Mouse (Mus musculus): ENCODE data around the gene Zfp658. TPM values are rescaled to one million over a fixed set of nuclear protein-coding genes. Genes with fewer than 3 reads are reported as not detected.

Gene Zfp658
- total RNA-seq (2021): under 1 TPM; 0.26 to 0.52 TPM
- long read RNA-seq, experiment 1: 0 reads
- long read RNA-seq, experiment 2, partial matches to known transcripts: 0 of 2 reads
- long read RNA-seq, experiment 2, other reads (novel, unspliced or antisense): 2 of 2 reads

GRCm38 (mm10) chr7:43562006-43562633 is at the start of gene Zfp658:
Gene Zfp658, plus strand, starts transcription at chr7:43562256.
- intact Hi-C loops (cut with DNase I): no loop called here
- DNase-seq: peak; percentile 68 to 74

GRCm38 (mm10) chr7:43512519-43512918 is 49.5 kb upstream of the Zfp658 start:
- intact Hi-C loops (cut with DNase I): no loop called here
- no peak for DNase-seq

DNA sequence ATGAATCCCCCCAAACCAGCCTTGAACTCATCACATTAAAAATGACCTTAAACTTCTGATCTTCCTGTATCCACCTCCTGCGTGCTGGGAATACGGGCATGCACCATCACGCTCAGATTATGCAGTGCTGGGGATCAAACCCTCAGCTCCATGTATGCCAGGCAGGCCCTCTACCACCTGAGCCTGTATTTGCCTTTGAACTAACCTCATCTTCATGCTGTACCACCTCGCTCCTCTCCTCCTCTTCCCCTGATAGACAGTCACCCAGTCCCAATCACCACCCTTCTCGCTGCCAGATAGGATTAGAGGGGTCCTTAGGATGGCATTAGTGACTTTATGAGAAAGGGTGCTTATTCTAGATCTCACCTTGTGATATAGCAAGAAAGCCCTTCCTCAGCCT is 47.0 kb upstream of the Zfp658 start:
- intact Hi-C loops (cut with DNase I): no loop called here
- no peak for DNase-seq

GRCm38 (mm10) chr7:43518341-43518740 is 43.7 kb upstream of the Zfp658 start:
- intact Hi-C loops (cut with DNase I): no loop called here
- DNase-seq: no peak

GRCm38 (mm10) chr7:43522776-43523175 is 39.3 kb upstream of the Zfp658 start:
- intact Hi-C loops (cut with DNase I): no loop called here
- DNase-seq: no peak

DNA sequence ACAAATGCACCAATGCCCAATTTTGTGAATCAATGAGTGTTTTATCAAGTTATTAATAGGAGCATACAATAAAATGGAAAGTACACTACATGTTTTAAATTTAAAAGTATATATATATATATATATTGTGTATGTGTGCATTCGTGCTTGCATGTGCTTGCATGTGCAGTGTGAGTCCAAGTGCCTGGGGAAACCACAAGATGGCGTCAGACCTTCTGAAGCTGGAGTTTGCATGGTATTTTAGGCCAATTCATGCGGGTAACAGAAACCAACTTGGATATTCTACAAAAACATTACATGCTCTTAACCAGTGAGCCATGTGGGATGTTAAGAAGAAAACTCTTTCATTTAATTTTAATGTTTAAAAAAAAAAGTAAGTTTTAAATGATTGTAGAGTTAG is 36.7 kb upstream of the Zfp658 start:
- no peak for DNase-seq
- intact Hi-C loops (cut with DNase I): no loop called here

DNA sequence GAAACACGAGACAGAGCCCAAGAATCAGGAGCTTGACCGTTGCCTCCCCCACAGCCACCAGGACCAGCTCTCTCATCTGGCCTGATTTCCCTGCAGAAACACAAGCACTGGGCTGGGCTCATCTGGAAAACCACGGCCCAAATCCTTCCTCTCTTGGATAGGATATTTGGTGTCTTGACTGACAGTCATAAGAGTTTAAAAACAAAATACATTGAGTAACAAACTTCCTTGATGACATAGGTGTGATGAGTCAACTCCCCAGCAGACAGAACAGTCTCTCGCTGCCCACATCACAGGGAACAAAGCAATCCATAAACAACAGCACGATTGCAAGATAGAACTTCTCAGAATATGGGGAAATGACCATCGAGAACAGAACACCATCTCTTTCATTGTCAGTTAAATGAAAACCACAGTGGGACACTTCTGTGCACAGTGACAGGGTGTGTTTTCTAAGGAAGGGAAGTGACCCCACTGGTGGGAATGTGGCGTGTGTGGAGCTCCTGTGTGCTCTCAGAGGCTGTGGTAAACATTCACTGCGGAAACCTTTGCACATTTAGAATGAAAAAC is 31.8 kb upstream of the Zfp658 start:
- DNase-seq: no peak
- intact Hi-C loops (cut with DNase I): no loop called here

DNA sequence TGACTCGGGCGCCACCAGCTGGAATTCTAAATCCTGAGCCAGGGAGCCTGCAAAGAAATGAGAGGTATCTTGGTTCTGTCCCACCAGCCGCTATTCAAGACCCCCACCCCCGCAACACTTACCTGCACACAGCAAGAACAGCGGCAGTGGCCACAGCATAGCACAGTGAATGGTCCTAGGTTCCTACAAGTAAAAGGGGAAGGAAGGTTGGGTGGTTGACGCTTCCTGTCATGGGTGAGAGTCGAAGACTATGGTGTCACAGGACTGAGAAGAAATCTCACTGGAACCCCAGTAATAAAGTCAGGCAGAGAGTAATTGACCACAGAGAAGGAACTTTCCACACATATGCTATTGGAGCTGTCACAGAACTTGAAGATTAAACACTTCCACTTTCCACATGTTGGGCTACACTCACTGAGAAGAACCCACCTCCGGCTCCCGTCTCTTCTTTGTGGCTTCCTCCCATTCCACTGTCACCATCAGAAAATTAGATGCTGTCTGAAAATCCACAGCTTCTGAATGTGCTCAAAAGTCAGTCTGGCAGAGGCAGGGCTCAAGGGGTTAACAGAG is 29.0 kb upstream of the Zfp658 start:
- DNase-seq: no peak
- intact Hi-C loops (cut with DNase I): no loop called here

DNA sequence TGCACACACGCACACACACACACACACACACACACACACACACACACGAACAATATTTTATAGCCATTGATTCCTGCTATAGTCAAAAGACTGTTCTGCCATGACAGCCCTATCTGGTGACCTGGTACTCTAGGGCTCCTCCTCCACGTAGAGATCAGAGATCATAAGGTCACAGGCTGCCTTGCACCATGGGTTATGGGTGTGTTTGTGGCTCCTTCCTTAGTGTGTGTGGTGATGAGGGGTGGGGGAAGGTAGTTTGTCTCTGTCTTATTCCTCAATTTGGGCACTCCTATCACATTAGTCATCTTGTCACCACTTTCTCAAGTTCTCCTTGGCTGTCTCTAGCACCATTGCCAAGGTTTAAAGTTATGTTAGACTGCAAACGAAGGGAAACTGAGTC is 23.5 kb upstream of the Zfp658 start:
- DNase-seq: no peak
- intact Hi-C loops (cut with DNase I): no loop called here

GRCm38 (mm10) chr7:43544225-43544977 is 17.7 kb upstream of the Zfp658 start, which contains the start of gene Cd33:
Gene Cd33, minus strand, starts transcription at chr7:43544428.
- no peak for DNase-seq
- intact Hi-C loops (cut with DNase I): no loop called here

DNA sequence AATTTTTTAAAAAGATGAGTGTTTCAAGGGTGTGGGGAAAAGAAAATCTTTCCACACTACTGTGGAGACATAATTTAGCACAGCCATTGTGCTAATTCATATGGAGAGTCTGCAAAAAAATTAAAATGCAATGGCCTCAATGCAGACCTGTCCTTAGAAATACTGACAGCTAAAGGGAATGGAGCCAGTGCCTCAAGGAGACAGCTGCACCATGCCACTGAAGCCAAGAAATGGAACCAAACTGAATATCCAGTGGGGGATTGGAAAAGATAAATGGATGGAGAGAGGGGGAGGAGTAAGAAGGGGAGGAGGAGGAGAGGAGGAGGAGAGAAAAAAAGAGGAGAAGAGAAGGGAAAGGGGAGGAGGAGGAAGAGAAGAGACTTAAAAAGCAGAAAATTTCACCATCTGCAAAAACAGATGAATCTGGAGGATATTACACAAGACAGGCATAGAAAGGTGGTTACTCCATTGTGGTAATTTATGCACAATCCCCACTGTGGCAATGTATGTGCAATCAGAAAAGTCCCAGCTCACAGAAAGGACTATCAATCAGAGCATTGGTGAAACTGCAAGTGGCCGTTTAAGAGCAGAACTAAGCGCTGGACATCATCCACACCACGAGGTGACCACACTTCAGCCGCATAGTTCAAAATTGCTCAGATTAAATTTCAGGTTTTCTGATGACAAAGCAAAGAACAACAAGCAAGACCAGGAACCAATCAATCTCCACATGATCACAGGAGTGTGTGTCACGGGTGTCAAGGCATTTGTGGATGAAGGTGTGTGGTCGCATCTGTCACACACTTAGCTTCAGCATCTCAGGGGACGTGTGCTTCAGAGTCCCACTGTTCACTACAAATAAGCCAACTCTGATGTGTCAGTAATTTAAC is 16.2 kb upstream of the Zfp658 start:
- intact Hi-C loops (cut with DNase I): no loop called here
- no peak for DNase-seq

GRCm38 (mm10) chr7:43547666-43548065 is 14.4 kb upstream of the Zfp658 start:
- intact Hi-C loops (cut with DNase I): no loop called here
- DNase-seq: no peak

DNA sequence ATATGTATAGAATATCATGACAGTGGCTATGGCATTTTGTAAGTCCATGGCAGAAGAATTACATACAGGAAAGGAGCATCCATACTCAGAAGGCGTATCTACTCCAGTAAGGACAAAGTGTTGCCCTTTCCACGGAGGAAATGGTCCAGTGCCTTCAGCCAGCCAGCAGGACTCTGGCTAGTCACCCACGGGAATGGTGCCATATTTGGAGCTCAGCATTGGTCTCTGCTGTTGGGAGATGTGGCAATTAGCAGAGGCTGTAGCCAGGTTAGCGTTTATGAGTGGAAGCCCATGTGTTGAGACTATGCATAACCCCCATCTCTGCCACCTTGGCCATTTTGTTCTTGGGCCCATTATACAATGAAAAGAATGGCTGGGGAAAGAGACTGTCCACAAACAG is 13.8 kb upstream of the Zfp658 start:
- DNase-seq: no peak
- intact Hi-C loops (cut with DNase I): no loop called here

DNA sequence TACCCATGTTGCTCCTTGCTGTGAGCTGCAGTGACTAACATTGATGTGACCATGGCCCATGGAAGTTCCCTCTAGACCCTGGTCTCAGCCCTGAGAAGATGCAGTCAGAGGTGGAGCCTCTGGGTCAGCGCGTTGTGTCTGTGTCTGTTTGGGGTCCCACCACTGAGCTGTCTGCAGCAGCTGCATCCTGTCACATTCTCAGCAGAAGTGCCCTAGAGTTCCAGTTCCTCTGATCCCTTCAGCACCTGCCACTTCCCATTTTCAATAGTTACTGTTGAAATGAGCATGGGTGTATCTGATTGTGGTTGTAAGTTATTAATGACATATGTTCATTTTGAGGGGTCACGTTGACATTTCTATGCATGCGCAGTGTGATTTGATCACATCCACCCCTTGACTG is 8.9 kb upstream of the Zfp658 start:
- intact Hi-C loops (cut with DNase I): no loop called here
- no peak for DNase-seq

GRCm38 (mm10) chr7:43554550-43554949 is 7.5 kb upstream of the Zfp658 start:
- intact Hi-C loops (cut with DNase I): no loop called here
- DNase-seq: peak; percentile 28 to 43

- DNase-seq: no peak
- intact Hi-C loops (cut with DNase I): loop anchor here (1.0 kb wide), 1 partner anchor 45 kb away; no protein-coding TSS in a partner anchor
Measured at GRCm38 (mm10) chr7:43555351-43555750, 6.7 kb upstream of the Zfp658 start.

DNA sequence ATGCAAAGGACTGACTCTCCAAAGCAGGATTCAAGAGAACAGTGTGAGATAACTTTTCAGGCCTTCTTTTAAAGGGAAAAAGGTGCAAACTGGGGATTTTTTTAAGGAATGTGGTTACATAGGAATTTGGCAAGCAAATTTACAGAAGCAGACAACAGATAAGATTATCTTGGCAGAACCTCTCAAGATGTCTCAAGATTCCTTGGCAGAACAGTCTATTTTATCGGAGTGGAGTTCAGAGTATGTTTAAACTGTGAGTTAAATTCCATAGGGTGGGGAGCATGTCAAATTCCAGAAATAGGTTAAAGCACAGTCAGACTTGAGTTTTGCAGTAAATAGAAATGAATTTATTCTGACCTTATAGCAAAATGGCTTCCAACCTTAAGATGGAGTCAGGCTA is 5.2 kb upstream of the Zfp658 start:
- no peak for DNase-seq
- intact Hi-C loops (cut with DNase I): no loop called here

DNA sequence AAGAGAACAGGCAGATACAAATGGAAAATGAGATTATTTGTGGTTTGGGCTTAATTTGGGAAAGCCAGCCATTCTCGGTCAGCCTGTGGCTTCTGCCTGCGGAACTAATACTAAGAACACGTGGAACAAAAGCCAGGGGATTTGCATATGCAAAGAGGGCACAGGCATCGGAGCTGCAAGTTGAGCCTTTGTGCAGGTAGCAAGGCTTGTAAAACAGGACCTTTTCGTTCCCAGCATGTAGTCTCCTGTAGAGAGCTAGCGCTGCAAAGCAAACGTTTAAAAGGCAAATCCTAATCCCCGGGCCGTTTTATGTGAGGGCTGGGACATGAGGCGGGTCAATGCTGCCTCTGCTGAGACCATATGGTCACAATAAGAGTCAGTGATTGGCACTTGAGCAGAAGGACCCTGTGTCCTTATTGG is 605 bp downstream of the Zfp658 start:
- intact Hi-C loops (cut with DNase I): no loop called here
- no peak for DNase-seq

DNA sequence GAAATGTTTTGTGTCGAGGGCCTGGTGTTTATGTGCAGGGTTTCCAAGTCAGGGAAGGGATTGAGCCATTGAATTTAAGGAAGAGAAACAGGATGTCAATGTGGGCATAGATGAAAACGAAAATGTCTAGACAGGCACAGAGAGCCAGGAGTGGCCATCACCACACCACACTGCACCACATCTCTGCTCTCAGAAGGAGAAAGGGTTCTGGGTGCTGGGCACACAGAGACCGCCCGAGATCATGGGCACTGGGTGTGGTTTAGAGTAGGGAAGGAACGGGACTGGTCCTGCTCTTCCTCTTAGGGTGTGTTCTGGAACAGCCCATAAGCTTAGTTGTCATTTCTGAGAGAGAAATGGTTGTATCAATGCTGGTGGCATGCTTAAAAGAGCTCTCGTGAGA is 1.2 kb downstream of the Zfp658 start:
- intact Hi-C loops (cut with DNase I): no loop called here
- no peak for DNase-seq

- no peak for DNase-seq
- intact Hi-C loops (cut with DNase I): no loop called here
Measured at GRCm38 (mm10) chr7:43571216-43571615, 9.2 kb downstream of the Zfp658 start.

Measured in gastrocnemius, postnatal 36 days (tissue).